Mouse (Mus musculus): Measurements from ENCODE around the gene Bcan. TPM values are rescaled to one million over a fixed set of nuclear protein-coding genes. Genes with fewer than 3 reads are reported as not detected.

Bcan gene
- polyA plus RNA-seq, 1 experiment from 2014 or later = 96.9 TPM

GRCm38 (mm10) chr3:87949266-87949954 lies 50.6 kb downstream of the Bcan start:
- 0 out of 2 replicates have a peak overlapping the region, but pooled peaks have one; percentile 27 for H3K4me3 ChIP-seq (ENCODE audit: low read depth, low read length)
- ATAC-seq = no peak
- H3K9ac ChIP-seq (ENCODE audit: low read depth, low read length) = no peak overlapping the region
- H3K27me3 ChIP-seq (ENCODE audit: control insufficient read depth, insufficient read depth, low read depth, low read length) = no peaks in the 10 kb centered on the region; the same call in 1 of the 2 replicates
- peak overlapping the region; percentile 61; the same call in 1 of the 2 replicates for H3K4me2 ChIP-seq (ENCODE audit: low read length)
- 17% methylated on average over 16 of the region's 16 CpGs for WGBS
- no peaks in the 10 kb centered on the region for H3K9me3 ChIP-seq (replicated peaks; ENCODE audit: control insufficient read depth, low read length, poor library complexity, severe bottlenecking)
- H3K36me3 ChIP-seq (ENCODE audit: control insufficient read depth, insufficient read depth, low read length) = no peaks in the 10 kb centered on the region
- no peak overlapping the region for H3K27ac ChIP-seq (ENCODE audit: low read length)
- H3K4me1 ChIP-seq (ENCODE audit: control insufficient read depth, insufficient read depth, low read length) = peaks cover 31% of the 10 kb centered on the region

DNA sequence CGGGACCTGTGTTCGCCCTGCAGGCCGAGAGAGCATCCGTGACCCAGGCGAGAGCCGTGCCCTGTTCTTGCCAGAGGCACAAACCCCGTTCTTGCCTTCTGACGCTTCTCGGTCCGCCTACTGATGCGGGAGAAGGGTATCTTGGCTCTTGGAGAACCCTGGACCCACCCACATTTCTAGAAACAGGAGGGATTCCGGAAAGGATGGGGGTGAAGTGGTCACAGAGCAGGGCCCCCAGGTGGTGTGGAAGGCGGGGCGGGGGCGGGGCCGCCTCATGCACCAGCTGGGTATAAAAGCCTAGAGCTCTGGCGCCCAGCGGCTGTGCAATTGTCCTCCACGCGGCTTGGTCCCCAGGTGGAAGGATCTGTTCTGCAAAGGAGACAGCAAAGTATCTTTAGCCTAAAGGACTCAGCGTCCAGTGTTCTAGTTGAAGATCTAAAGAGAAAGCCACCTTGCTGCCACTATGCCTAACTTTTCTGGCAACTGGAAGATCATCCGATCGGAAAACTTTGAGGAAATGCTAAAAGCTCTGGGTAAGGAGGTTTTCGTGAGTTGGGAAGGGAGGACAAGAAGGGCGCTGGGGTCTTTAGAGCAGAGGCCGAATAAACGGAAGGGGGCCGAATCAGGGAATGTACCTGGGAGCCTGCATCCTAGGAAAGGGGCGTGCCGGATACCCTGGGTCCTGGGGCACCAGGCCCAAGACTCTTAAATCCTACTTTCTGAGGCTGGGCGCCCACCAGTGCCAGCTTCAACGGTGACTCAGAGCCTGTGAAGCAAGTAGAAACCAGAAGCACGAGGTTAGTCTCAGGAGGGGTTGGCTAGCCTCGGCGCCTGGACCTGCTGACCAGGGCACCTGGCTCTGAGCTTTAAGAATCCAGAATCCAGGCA lies 51.4 kb downstream of the Bcan start, which contains the start of gene Crabp2:
Crabp2 (plus strand) TSS at position 289 of the 888 bp plus-strand sequence.
- H3K4me3 ChIP-seq (ENCODE audit: low read depth, low read length) = peak within 1 kb of the TSS; percentile 27
- peak within 1 kb of the TSS; percentile 61 for H3K4me2 ChIP-seq (ENCODE audit: low read length)
- ATAC-seq = no peak
- H3K27ac ChIP-seq (ENCODE audit: low read length) = no peak within 1 kb of the TSS
- peak within 1 kb of the TSS; percentile 47 for H3K9ac ChIP-seq (ENCODE audit: low read depth, low read length)
- peaks cover 31% of the 10 kb centered on the region for H3K4me1 ChIP-seq (ENCODE audit: control insufficient read depth, insufficient read depth, low read length)
- H3K9me3 ChIP-seq (replicated peaks; ENCODE audit: control insufficient read depth, low read length, poor library complexity, severe bottlenecking) = no peaks in the 10 kb centered on the region
- no peaks in the 10 kb centered on the region for H3K36me3 ChIP-seq (ENCODE audit: control insufficient read depth, insufficient read depth, low read length)
- WGBS = 4% methylated on average over 35 of the region's 35 CpGs
- no peaks in the 10 kb centered on the region; the same call in 1 of the 2 replicates for H3K27me3 ChIP-seq (ENCODE audit: control insufficient read depth, insufficient read depth, low read depth, low read length)

- Histone ChIP-seq H3K9ac (ENCODE audit: low read depth, low read length) (peak overlapping the region; percentile 47; the same call in 1 of the 2 replicates), H3K27me3 (ENCODE audit: control insufficient read depth, insufficient read depth, low read depth, low read length) (no peaks in the 10 kb centered on the region; the same call in 1 of the 2 replicates), H3K36me3 (ENCODE audit: control insufficient read depth, insufficient read depth, low read length) (no peaks in the 10 kb centered on the region), H3K4me3 (ENCODE audit: low read depth, low read length) (peak overlapping the region; percentile 27), H3K27ac (ENCODE audit: low read length) (no peak overlapping the region), H3K4me2 (ENCODE audit: low read length) (peak overlapping the region; percentile 61), H3K4me1 (ENCODE audit: control insufficient read depth, insufficient read depth, low read length) (peaks cover 31% of the 10 kb centered on the region), H3K9me3 (replicated peaks; ENCODE audit: control insufficient read depth, low read length, poor library complexity, severe bottlenecking) (no peaks in the 10 kb centered on the region)
- WGBS = under 1% methylated on average over 17 of the region's 17 CpGs
- ATAC-seq = no peak
Measured at GRCm38 (mm10) chr3:87947811-87948199, 52.2 kb downstream of the Bcan start.

GRCm38 (mm10) chr3:87947056-87947810 lies 52.8 kb downstream of the Bcan start:
- Histone ChIP-seq H3K4me1 (ENCODE audit: control insufficient read depth, insufficient read depth, low read length) (peaks cover 28% of the 10 kb centered on the region), H3K4me3 (ENCODE audit: low read depth, low read length) (peak overlapping the region; percentile 27), H3K9me3 (replicated peaks; ENCODE audit: control insufficient read depth, low read length, poor library complexity, severe bottlenecking) (no peaks in the 10 kb centered on the region), H3K4me2 (ENCODE audit: low read length) (peak overlapping the region; percentile 61), H3K36me3 (ENCODE audit: control insufficient read depth, insufficient read depth, low read length) (no peaks in the 10 kb centered on the region), H3K27ac (ENCODE audit: low read length) (no peak overlapping the region), H3K27me3 (ENCODE audit: control insufficient read depth, insufficient read depth, low read depth, low read length) (no peaks in the 10 kb centered on the region; the same call in 1 of the 2 replicates), H3K9ac (ENCODE audit: low read depth, low read length) (peak overlapping the region; percentile 47; the same call in 1 of the 2 replicates)
- WGBS = 7% methylated on average over 26 of the region's 26 CpGs
- ATAC-seq = peak; percentile 11; the same call in 1 of the 2 replicates

DNA sequence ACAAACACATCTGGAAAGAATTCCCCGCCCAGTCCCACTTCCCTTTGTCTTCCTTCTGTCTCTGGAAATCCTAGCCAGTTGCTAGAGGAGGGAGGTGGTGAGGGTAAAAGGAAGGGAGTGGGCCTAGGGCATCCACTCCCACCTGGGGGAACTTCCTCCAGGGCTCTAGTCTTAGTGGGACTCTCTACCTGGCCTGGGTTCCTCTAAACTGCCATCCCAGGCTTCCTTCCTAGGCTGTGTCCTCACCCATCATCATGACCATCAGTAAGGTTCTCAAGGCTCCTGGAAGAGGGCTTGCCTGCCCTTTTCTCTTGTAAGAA lies 53.5 kb downstream of the Bcan start:
- Histone ChIP-seq H3K4me1 (ENCODE audit: control insufficient read depth, insufficient read depth, low read length) (peaks cover 24% of the 10 kb centered on the region), H3K27me3 (ENCODE audit: control insufficient read depth, insufficient read depth, low read depth, low read length) (no peaks in the 10 kb centered on the region; the same call in 1 of the 2 replicates), H3K27ac (ENCODE audit: low read length) (no peak overlapping the region), H3K9ac (ENCODE audit: low read depth, low read length) (no peak overlapping the region), H3K9me3 (replicated peaks; ENCODE audit: control insufficient read depth, low read length, poor library complexity, severe bottlenecking) (no peaks in the 10 kb centered on the region), H3K4me3 (ENCODE audit: low read depth, low read length) (no peak overlapping the region), H3K36me3 (ENCODE audit: control insufficient read depth, insufficient read depth, low read length) (0 out of 2 replicates have a peak, but pooled peaks cover 1% of the 10 kb centered on the region), H3K4me2 (ENCODE audit: low read length) (no peak overlapping the region)
- ATAC-seq = no peak
- 17% methylated on average over 1 of the region's 1 CpGs for whole genome bisulfite sequencing

DNA sequence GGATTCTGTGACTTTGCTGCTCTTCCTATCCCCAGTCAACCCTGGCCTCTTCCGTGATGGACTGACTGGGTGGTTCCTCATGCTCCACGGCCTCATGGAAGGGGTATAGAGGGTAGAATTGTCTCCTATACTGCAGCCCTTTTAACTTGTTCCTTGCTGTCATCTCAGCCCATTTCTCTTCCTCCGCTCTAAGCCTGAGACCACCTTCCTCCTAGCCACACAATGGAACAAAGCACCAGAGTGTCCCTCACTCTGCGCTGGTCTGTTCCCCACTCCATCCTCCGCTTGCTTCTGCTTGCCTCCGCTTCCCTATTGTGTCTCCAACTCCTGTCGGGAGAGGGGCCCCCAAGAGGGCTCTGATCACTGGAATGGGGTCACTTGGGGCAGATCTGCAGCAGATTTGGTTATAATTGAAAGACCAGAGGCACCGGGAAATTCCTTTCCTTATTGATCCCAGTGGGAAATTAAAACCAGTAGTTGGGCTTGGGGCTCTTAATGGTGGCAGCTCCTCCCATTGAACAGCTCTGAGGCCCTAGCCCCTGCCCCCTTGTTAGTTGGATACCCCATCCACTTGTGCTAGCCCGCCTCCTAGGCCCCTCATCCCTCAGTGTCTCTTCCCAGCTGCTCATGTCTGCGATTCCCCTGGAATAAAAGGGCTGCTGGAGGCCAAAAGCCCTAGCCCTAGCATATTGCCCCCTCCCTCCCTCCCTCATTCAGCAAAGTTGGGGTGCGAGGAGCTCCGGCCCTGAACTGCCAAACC lies 54.1 kb downstream of the Bcan start:
- ATAC-seq = no peak
- WGBS = 17% methylated on average over 12 of the region's 12 CpGs
- Histone ChIP-seq H3K4me1 (ENCODE audit: control insufficient read depth, insufficient read depth, low read length) (peaks cover 24% of the 10 kb centered on the region), H3K27ac (ENCODE audit: low read length) (no peak overlapping the region), H3K4me2 (ENCODE audit: low read length) (no peak overlapping the region), H3K9me3 (replicated peaks; ENCODE audit: control insufficient read depth, low read length, poor library complexity, severe bottlenecking) (no peaks in the 10 kb centered on the region), H3K27me3 (ENCODE audit: control insufficient read depth, insufficient read depth, low read depth, low read length) (no peaks in the 10 kb centered on the region; the same call in 1 of the 2 replicates), H3K36me3 (ENCODE audit: control insufficient read depth, insufficient read depth, low read length) (peaks cover 6% of the 10 kb centered on the region; the same call in 1 of the 2 replicates), H3K9ac (ENCODE audit: low read depth, low read length) (no peak overlapping the region), H3K4me3 (ENCODE audit: low read depth, low read length) (no peak overlapping the region)

- H3K36me3 ChIP-seq (ENCODE audit: control insufficient read depth, insufficient read depth, low read length) = peaks cover 11% of the 10 kb centered on the region
- H3K27me3 ChIP-seq (ENCODE audit: control insufficient read depth, insufficient read depth, low read depth, low read length) = no peaks in the 10 kb centered on the region; the same call in 1 of the 2 replicates
- peaks cover 22% of the 10 kb centered on the region for H3K4me1 ChIP-seq (ENCODE audit: control insufficient read depth, insufficient read depth, low read length)
- no peak overlapping the region for H3K9ac ChIP-seq (ENCODE audit: low read depth, low read length)
- no peak overlapping the region for H3K4me2 ChIP-seq (ENCODE audit: low read length)
- no peak for ATAC-seq
- H3K27ac ChIP-seq (ENCODE audit: low read length) = no peak overlapping the region
- H3K4me3 ChIP-seq (ENCODE audit: low read depth, low read length) = no peak overlapping the region
- WGBS = 11% methylated on average over 4 of the region's 4 CpGs
- no peaks in the 10 kb centered on the region for H3K9me3 ChIP-seq (replicated peaks; ENCODE audit: control insufficient read depth, low read length, poor library complexity, severe bottlenecking)
Measured at GRCm38 (mm10) chr3:87944838-87945600, 55.0 kb downstream of the Bcan start.
